Mouse (Mus musculus): ENCODE results near the gene Cds2.
"Not testable (repeated sequence)": the region's sequence is repeated elsewhere in the genome, so short reads cannot be mapped to it uniquely, and the experiment has no call there.

Cds2 gene

GRCm38 (mm10) chr2:132262879-132263398 lies at the start of gene Cds2:
Gene Cds2, plus strand, starts transcription at chr2:132263148.
- peak; percentile 99 for DNase-seq (ENCODE audit: low read depth, low spot score)

- no peak for DNase-seq (ENCODE audit: low read depth, low spot score)
Measured at GRCm38 (mm10) chr2:132221611-132222073, 41.3 kb upstream of the Cds2 start.

GRCm38 (mm10) chr2:132224359-132224758 lies 38.6 kb upstream of the Cds2 start:
- no peak for DNase-seq (ENCODE audit: low read depth, low spot score)

- DNase-seq (ENCODE audit: low read depth, low spot score) = no peak
Measured at GRCm38 (mm10) chr2:132232413-132232945, 30.5 kb upstream of the Cds2 start.

- DNase-seq (ENCODE audit: low read depth, low spot score) = no peak
Measured at GRCm38 (mm10) chr2:132233985-132234765, 28.8 kb upstream of the Cds2 start.

- DNase-seq (ENCODE audit: low read depth, low spot score) = no peak
Measured at GRCm38 (mm10) chr2:132235291-132235690, 27.7 kb upstream of the Cds2 start.

GRCm38 (mm10) chr2:132235975-132236374 lies 27.0 kb upstream of the Cds2 start:
- DNase-seq (ENCODE audit: low read depth, low spot score) = no peak

- DNase-seq (ENCODE audit: low read depth, low spot score) = not testable (repeated sequence)
Measured at GRCm38 (mm10) chr2:132239434-132239833, 23.5 kb upstream of the Cds2 start.

GRCm38 (mm10) chr2:132240457-132240856 lies 22.5 kb upstream of the Cds2 start:
- DNase-seq (ENCODE audit: low read depth, low spot score) = not testable (repeated sequence)

- DNase-seq (ENCODE audit: low read depth, low spot score) = no peak
Measured at GRCm38 (mm10) chr2:132243370-132243769, 19.6 kb upstream of the Cds2 start.

- DNase-seq (ENCODE audit: low read depth, low spot score) = peak; percentile 98
Measured at GRCm38 (mm10) chr2:132247539-132248313, 15.2 kb upstream of the Cds2 start, which contains the start of gene Tmem230. Gene Tmem230, minus strand, starts transcription at chr2:132247807.

- no peak for DNase-seq (ENCODE audit: low read depth, low spot score)
Measured at GRCm38 (mm10) chr2:132251911-132252310, 11.0 kb upstream of the Cds2 start.

GRCm38 (mm10) chr2:132252542-132253528 lies 10.1 kb upstream of the Cds2 start, which contains the start of gene Pcna:
Gene Pcna, minus strand, starts transcription at chr2:132253314.
- peak; percentile 99 for DNase-seq (ENCODE audit: low read depth, low spot score)

GRCm38 (mm10) chr2:132253603-132254002 lies 9.3 kb upstream of the Cds2 start:
- no peak for DNase-seq (ENCODE audit: low read depth, low spot score)

- DNase-seq (ENCODE audit: low read depth, low spot score) = no peak
Measured at GRCm38 (mm10) chr2:132257350-132258068, 5.4 kb upstream of the Cds2 start.

GRCm38 (mm10) chr2:132260601-132261000 lies 2.3 kb upstream of the Cds2 start:
- DNase-seq (ENCODE audit: low read depth, low spot score) = no peak

GRCm38 (mm10) chr2:132262175-132262574 lies 773 bp upstream of the Cds2 start:
- DNase-seq (ENCODE audit: low read depth, low spot score) = peak; percentile 59

- peak; percentile 80 for DNase-seq (ENCODE audit: low read depth, low spot score)
Measured at GRCm38 (mm10) chr2:132263421-132264265, 695 bp downstream of the Cds2 start.

- no peak for DNase-seq (ENCODE audit: low read depth, low spot score)
Measured at GRCm38 (mm10) chr2:132264266-132264710, 1.3 kb downstream of the Cds2 start.

Data from CD4-positive helper T cell, adult 2 months (primary cell).